Mouse (Mus musculus) fibroblast of lung, adult 2 months (primary cell): ENCODE data around the gene Clca2.

Source experiments
- DNase-seq: peaks from one replicate; pipeline ENCODE4 v3.0.0-alpha.2; 2011; ENCODE audit warnings: low read depth

The Clca2 gene

DNA sequence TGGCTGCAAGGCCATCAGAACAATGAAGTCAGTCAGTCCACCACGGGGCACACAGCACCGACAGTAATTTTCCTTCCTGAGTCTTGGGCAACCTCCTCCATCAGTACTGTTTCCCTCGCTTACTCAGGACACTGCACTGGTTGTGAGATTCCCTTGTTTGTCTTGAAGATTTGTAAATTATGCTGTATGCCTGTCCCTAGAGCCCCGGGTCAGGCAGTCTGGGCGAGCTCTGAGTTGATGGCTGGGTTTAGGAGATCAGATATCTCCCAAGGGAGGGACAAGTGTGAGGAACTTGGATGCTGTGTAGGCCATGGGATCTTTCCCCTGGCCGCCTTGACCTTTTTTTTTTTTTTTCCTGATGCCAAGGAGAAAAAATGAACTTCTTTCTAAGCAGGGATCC, at the start of gene Clca2:
TSS of gene Clca2 (minus strand) at position 153 of the 400 bp plus-strand sequence.
- DNase-seq, result no peak

DNA sequence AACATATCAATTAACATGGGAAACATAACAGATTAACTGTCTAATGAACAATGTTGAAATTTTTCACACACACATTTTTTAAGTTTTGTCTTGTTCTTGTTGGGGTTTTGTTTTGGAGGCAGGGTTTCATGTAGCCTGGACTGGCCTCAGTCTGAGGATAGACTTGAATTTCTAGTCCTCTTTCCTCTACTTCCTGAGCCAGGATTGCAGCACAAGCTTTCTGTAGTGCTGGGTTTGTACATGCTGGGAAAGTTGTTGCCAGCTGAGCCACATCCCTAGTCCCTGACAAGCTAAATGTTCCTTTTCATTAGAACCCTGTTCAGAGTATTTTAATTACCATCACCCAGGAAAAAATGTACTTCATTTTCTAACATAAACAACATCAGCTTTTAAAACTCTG, 48.7 kb upstream of the Clca2 start:
- no peak for DNase-seq

DNA sequence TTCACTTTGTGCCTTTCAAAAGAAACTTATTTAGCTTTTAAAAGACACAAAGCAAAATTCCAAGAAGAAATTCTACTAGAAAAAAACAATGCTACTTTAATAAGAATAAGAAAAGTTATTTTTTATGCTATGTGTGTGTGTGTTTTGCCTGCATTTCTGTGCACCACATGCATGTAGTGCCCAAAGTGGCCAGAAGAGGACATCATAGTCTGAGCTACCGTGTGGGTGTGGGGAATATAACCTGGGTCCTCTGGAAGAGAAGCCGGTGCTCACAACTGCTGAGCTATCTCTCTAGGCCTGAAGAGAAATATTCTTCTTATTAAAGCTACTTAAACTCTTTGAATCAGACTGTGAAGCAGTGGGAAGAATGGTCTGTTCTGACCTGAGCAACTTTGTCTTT, 48.2 kb upstream of the Clca2 start:
- DNase-seq, result no peak

DNA sequence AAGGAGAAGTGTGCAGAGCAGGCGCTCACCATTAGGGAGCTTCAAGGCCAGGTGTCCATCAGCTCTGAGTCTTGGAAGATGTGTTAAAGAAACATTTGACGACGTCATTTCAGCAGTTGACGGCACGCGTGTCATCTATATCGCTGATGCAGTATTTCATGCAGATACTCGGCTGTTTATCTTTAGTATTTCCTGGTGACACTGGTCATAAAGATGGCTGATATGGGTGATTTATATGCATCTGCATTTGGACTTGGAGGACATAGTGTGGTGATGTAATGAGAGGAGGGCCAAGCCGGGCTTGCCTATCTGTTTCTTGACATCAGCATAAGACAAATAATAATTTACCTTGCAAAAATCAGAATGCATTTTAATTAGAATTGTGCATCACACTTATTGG, 47.6 kb upstream of the Clca2 start:
- no peak for DNase-seq

DNA sequence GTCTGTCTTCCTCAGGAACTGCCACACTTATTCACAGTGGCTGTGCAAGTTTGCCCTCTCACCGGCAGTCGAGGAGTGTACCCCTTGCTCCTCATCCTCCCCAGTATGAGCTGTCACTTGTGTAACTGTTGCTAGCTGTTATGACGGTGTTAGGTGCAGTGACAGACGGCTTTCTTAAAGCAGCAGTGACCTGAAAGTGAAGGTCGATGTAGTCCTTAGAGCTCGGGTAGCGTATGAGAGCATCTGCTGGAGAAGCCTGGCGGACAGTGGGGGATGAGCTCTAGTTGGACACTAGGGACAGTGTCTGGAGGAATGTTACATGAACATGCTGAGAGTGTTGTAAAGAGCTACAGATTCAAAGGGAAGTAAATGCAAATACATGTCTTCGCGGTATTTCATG, 44.6 kb upstream of the Clca2 start:
- DNase-seq, result no peak

DNA sequence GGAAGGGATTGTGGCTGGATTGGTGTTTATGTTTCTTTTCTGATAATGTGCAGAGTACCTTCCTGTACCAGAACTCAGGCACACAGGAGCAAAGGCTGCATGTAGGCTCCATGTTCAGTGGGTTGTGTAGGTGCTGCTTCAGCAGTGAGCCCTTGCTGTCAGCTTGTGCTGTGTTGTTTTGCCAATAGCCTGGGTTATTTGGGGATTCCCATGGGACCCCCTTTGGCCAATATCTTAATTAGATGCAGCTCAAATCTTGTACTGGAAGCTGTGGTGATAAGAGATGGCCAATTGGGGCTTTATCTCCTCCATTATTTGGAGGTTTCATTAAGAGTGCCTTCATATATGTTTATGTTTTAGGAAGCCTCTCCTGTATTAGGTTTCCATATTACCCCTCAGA, 43.7 kb upstream of the Clca2 start:
- no peak for DNase-seq

DNA sequence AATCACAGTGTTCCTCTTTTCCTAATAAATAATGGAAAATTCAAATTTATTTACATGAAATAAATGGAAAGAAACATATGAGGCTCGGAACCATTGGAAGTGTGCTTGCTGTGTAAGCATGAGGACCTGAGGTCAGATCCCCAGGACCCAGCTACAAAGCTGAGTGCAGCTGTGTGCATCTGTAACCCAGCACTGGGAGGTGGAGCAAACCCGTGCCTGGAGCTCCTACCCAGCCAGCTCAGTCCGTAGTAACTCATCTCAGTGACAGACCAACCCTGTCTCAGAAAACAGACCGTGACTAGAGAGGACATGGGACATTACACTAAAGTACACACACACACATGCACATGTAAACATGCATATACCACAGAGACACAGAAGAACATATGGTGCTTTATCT, 41.0 kb upstream of the Clca2 start:
- no peak for DNase-seq

DNA sequence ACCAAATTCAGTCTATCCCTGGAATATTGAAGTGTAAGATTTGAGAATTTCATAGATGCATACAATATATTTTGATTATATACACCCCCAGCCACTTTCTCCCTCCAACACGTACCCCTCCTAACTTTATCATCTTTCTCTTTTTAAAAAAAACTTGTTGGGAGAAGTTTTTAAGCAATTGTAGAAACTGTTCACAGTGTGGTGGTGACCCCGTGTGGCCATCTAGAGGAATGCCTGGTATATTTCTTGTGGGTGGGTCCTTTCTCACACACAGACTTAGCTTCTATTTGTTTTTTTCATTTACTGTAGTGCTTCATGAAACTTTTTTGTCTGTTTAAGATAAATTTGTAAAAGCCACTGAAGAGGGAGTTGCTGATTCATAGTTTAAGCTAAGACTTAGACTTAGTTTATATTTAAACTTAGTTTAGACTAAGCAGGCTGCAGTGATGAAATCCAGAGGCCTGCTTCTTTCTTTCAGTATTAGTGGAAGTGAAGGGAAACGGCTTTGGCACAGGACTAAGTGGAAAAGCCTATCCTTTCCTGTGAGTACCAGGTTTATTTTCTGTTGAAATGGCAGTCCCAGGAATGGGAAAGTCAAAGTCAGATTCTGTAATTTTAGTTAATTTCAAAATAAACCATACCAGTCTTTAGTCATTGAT, 32.1 kb upstream of the Clca2 start:
- peak; percentile 71 for DNase-seq

DNA sequence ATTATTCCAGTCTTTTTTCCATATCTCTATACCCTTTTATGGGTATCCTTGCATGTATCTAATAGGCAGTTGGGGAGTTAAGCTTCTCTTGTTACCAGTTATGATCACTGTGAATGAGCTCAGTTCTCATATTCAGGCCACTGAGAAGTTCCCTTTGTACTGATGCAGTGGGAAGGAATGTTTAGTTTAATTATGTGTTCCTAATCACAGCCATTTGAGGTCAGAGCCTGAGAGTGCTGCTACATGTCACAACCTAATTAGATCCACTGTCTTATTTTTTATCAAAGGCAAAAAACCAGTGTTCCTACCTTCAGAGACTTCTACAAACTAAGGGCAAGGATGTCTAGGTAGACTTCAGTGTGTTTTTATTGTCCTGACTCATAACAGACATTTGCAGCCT, 30.1 kb upstream of the Clca2 start:
- DNase-seq, result no peak

DNA sequence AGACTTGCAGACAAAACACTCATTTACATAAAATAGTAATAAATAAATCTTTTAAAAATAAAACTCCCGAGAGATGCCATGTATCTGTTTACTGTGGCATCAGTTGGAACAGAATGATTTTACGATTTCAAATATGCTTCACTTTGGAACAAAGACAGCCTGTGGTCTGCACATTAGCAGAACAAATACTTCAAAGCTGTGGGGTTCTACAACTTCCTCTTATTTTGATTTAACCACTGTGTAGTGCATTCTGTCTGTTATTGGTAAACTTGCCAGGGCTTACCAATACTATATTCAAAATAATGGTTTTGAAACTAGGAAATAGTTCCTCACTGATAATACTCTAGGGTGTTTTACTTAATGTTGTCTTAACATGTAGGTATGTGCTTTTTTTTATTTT, 27.4 kb upstream of the Clca2 start:
- DNase-seq, result no peak

DNA sequence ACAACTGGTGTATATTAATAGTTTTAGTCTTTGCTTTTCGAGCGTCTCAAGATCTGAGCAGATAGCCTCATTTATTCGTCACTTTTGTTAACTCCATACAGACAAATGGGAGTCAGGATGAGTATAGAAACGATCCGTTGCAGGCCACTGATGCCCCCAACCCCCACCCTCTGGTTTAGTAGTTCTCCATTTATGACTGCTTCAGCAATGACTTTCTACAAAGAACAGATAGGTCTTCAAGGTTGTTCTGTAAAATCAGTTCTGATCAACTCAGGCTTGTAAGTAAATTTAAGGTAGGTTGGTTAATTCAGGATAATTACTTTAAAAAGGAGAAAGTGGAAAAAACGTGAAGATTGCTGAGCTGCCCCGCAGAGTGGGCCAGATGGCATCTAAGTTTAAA, 20.2 kb upstream of the Clca2 start:
- no peak for DNase-seq

DNA sequence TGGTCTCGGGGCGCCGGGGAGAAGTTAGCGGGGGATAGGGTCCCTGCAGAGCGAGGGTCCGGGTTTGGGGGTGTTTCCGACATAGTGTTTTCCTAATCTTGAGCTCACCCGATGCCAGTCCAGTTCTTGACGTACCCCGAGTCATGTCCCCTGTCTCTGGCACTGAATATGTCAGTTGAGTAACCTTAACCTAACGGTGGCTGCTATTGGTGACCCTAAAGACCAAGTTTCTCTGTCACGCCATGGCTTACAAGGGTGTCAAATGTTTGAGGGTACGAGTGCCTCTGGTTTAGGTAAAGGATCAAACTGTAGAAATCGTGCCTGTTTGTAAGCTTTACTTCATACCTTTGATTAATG, 19.7 kb upstream of the Clca2 start:
- DNase-seq, result no peak

DNA sequence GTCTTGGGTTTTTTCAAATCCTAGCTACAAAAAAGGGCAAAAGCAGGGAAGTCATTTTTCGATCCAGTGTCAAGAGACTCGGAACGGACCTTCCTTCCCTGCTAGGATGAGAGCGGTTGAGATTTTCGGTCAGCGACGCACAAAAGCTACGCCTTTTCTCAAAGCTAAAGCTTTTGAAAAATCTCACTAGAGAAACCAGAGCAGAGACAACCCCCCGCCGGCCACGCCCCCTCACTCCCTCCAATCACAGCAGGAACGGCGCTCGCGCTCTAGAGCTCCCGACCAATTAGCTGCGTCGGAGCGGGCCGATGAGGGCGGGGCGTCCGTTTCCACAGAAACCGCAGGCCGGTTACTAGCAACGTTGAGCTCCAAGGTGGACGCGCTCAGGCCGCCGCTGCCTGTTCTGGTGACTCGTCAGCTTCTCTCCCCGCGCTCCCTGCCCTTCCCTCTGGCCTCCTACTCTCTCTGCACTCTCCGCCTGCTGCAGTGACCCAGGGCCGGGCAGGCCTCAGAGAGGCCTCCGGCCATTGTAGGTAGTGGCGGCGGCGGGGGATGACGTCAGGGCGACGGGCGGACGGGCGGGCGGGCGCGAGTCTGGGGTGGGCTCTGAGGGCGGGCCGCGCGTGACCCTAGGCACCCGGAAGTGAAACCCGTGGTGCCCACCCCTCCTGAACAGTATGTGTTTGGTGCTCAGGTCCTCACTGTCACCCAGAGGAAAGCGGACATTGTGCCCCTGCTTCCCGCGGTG, 19.2 kb upstream of the Clca2 start, which contains the start of gene Odf2l:
TSS of gene Odf2l (plus strand) at position 335 of the 748 bp plus-strand sequence.
- peak; percentile 89 for DNase-seq

DNA sequence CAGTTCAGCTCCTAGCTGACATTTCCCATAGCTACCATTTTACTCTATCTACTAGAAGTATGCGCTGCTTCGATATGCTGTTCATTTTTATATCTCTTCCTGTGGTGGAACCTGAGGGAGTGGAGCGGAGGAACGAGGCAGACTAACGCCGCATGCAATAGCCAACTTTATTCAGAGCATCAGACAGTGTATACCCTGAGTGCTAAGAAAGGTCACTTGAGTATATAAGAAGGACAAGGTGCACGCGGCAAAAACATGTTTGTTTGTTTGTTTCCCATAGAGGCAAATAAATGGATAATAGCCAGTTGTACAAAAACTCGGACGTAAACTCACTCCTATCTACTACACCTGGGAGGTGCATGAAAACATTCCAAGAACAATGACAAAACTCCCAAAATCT, 18.4 kb upstream of the Clca2 start:
- no peak for DNase-seq

DNA sequence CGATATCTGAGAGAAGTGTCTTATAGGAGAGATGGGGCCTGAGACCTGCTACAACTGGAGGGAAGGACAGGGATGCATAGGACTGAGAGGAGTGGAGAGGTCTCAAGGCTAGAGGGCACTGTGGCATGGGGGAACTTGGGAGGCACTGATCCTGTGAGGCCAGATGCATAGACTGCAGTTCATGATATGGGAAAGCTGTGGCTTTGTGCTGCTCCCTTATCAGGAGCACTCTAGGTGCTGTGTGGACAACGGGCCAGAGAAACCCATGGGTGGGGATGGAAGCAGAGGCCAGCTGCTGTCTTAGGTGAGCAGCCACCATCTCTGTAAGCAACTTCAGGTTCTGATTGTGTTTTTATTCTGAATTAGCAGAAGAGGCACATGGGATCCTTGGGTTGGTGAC, 15.9 kb upstream of the Clca2 start:
- no peak for DNase-seq

DNA sequence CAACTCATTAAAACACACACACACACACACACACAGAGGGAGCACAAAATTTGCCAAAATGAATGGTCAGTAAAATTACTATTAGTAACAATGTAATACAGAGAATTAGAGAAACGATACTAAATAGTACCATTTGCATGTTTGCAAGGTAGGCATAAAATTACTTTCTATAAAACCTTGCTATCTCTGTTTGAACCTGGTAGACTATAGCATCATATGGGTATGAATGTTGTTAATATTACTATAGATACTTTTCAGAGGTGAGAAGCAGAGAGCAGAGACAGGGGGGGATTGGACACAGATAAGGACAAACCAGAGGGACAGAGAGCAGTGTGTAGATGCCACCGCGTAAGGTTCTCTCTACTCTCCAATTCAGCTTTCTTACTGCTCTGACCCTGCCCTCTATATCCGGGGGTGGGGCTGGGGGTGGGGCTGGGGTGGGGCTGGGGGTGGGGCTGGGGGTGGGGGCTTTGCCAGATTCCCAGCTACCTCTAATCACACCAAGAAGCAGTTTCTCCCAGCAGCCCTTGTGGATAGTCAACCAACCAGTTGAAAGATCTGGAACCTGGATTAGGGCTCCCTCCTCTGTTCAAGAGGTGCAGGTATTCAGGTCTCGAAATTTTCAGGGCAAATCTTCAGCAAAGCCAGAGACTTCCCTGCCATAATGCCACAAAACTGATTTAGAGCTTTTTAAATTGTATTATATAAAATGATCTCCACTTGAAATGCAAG, 6.7 kb upstream of the Clca2 start:
- DNase-seq, result no peak

DNA sequence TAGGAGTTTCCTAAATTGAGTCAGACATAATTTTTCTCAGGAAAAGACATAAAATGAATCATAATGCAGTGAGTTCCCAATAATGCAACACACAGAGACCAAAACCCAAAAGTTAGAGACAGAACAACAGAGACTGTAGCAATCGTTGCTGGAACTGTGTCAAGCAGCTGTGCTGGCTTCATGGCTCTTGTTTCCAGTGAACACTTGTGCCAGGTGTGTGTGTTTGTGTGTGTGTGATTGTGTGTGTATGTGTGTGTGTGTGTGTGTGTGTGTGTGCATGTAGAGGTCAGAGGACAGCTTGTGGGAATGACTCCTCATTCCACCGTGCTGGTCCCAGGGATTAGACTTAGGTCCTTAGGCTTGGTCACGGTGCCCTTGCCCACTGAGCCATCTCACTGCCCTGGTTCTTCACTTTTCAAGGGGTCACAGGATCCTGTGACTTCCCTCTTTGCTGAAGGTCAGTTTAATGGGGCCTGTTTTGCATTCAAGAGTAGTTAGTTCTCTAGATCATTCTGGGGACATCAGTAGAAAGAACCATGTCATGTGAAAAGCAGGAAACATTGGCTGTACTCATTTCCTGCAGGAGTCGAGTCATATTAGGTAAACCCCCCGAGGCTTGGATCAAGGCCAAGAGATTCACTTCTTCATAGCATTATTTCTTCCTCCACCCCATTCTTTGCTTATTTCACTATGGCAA, 6.0 kb upstream of the Clca2 start:
- peak; percentile 87 for DNase-seq

DNA sequence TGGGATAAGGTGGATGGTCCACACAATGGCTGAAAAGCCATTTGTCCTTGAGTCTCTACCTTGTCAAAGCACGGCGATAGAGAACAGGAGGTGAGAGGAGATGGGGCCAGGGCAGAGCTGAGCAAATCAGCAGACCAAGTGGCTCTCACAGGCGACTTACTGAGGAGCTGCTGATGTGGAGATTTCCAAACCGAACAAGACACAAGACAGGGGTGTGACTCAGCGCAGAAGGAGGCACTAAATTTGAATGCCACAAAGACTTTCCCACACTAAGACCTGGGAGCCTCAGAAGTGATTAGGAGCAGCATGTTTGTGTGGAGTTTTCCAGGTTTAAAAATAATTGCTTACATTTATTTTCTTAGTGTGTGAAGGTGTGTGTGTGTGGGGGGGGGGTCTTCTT, 4.5 kb upstream of the Clca2 start:
- DNase-seq, result peak; percentile 73

DNA sequence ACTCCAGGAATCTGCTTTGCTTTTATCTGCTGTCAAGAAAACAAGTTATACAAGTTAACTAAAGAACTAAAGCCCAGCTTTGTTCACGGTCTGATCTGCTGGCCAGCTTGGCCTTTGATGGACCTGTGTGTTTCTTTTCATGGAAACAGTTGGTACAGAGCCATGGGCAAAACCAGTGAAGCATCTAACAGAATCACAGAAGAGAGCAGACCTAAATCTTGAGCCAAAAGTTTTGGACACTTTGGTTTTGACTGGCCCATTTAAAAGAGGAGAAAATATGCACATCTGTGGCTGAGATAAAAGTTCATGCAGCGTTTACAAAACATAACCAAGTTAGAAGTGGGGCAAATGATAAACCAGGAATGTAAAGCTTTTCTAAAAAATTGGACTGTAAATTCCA, 4.1 kb upstream of the Clca2 start:
- DNase-seq, result no peak

DNA sequence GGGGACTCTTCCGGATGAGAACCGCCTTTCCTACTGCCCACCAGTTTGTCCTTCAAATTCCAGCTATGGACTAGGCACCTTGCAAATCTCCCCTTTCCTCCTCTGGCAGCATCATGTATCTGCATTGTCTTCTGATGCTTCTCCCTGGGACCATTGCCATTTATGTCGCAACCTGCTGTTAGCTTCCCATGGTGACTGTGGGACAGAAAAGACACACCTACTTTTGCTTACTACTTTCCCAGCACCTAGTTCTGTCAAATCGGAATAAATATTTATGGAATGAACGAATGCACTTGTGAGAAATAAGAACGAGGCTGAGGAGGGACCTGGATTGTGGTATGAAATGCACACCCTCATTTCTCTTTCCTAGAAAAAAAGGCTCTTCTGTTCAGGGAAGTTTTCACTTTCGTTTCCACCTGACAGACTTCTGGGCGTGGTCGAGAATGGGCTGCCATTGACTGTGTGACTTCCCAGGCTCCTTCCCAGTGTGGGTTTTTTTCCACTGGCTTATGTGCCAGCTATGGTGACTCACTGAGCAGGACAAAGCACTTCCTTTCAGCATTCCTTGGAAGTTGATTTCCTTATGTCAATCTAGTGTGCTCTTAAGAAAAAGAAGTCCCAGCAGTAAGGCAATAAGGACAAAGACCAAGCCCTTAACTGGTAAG, 2.8 kb upstream of the Clca2 start:
- peak; percentile 70 for DNase-seq

DNA sequence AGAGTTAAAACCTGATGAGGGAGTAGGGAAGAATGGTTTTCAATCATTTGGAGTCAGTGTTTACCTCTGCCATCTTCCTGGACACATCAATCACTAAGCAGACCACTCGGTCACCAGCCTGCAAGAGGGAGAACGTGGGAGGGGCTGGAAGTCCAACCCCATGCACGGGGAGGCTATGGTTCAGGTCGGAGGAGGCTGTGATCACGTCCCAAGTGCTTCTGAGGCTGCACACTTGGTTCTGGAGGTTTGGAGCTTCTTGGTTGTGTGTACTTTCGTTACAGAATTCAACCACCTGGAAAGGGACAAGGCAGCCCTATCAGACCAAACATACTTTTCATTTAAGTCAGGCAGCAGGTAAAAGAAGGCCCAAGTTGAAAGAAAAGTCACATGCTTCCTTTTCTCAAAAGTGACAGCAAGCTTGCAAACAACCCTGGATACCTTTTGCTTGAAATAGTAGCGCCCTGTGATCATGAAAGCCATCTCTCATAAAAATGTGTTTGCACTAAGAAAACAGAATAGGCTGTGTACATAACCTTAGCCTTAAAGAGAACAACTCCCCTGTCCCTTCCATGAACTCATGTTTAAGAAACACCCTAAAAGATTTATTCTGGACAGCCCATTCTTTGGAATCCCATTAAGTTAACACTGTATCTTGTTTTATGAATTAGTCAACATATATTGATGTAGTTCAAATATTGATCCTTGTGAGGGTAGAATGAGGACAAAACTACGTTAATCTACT, 11.2 kb downstream of the Clca2 start:
- no peak for DNase-seq
